Mouse (Mus musculus): Measurements from ENCODE around the gene Tmbim1. TPM values are rescaled to one million over a fixed set of nuclear protein-coding genes. Genes with fewer than 3 reads are reported as not detected.

Tmbim1 gene
- polyA plus RNA-seq, 1 experiment from 2014 or later = 63.9 TPM

DNA sequence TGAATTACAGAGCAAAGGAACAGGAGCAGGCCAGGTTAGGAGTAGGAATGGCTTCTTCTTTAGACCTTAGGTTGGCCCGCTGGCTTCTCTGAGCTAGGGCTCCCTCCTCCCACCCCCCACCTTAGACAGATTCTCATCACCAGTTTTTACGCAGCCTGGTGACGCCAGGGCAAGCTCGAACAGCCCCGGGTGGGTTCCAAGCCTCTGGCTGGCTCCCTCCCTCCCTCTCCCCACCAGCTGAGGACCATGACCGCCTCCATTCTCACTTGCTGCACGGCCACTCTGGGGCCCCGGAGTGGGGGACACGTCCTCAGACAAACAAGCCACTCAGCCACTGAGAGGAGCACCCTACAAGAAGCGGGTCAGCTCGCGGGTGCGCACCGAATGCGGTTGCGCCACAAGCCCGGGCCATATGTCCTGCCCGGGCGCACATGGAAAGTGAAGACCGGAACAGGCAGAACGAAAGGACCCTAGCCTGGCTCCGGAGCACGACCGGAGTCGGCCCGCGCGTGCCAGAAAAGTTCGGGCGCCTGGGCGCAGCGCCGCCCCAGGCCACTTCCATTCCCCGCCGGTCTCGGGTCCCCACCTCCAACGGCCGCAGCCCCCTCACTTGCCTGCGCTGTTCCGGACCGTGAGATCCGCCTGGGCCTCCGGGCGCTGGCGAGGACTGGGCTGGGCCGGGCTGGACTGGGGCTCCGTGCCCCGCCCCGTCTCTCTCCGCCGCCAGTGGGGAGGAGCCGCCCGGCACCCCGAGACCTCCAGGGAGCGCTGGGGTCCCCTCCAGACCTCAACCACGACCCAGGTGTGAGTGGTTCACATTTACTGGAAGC lies 1.7 kb downstream of the Tmbim1 start:
- peaks cover 34% of the 10 kb centered on the region for H3K4me1 ChIP-seq
- peak overlapping the region; percentile 79 for H3K4me3 ChIP-seq (replicated peaks)
- peak overlapping the region; percentile 73 for H3K4me2 ChIP-seq (replicated peaks)
- no peaks in the 10 kb centered on the region for H3K27me3 ChIP-seq
- peak overlapping the region; percentile 93 for H3K27ac ChIP-seq (replicated peaks)
- no peaks in the 10 kb centered on the region for H3K9me3 ChIP-seq (replicated peaks)
- WGBS = under 1% methylated on average over 55 of the region's 56 CpGs
- peak; percentile 85 for ATAC-seq (ENCODE audit: insufficient number of reproducible peaks, low FRiP score, low TSS enrichment, low read depth)
- H3K36me3 ChIP-seq = no peaks in the 10 kb centered on the region
- H3K9ac ChIP-seq = peak overlapping the region; percentile 77

DNA sequence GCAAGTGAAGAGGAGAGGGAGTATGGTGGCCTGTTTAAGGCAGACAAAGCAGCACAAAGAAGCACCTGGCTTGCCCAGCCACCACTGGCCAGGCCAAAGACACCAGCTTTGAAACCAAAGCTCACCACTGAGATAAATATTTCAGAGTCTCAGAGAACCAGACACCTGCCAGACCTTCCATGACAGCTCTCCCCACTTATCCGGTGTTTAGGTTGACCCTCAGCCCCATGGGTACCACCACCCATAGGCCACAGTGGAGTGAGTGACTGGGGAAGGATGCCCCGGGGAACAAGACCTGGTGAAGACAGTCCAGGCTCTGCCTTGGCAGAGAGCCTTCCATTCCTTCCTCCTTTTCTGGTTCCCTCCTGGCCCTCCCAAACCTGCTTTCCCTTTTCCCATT lies 2.6 kb downstream of the Tmbim1 start:
- H3K4me3 ChIP-seq (replicated peaks) = peak overlapping the region; percentile 79
- H3K9ac ChIP-seq = no peak overlapping the region
- H3K27ac ChIP-seq (replicated peaks) = no peak overlapping the region

DNA sequence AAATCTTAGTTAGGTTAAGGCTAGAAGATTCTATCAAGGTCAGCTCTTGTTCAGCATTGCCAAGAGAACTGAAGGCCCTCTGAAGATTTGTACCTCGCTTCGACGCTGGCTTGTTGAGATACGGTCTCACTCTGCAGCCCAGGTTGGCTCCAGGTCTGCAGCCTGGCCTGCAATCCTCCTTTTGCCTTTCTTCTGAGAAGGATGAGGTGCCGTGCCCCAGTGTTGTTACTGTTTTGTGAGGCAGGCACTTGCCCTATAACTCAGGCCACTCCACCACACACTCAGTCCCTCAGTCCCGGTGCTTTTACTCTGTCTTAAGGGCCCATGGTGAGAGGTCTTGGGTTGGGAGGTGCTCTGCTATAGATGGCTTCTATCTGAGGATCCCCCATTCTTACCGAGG lies 3.2 kb downstream of the Tmbim1 start:
- H3K36me3 ChIP-seq = no peaks in the 10 kb centered on the region
- WGBS = 89% methylated on average over 7 of the region's 7 CpGs
- H3K27ac ChIP-seq (replicated peaks) = no peak overlapping the region
- H3K4me3 ChIP-seq (replicated peaks) = no peak overlapping the region
- peaks cover 48% of the 10 kb centered on the region for H3K4me1 ChIP-seq
- H3K4me2 ChIP-seq (replicated peaks) = peak overlapping the region; percentile 73
- H3K9me3 ChIP-seq (replicated peaks) = no peaks in the 10 kb centered on the region
- no peaks in the 10 kb centered on the region for H3K27me3 ChIP-seq
- no peak overlapping the region for H3K9ac ChIP-seq
- ATAC-seq (ENCODE audit: insufficient number of reproducible peaks, low FRiP score, low TSS enrichment, low read depth) = no peak

More for the DNA sequence above, 2.6 kb downstream of the Tmbim1 start:
- H3K36me3 ChIP-seq = no peaks in the 10 kb centered on the region
- no peak for ATAC-seq (ENCODE audit: insufficient number of reproducible peaks, low FRiP score, low TSS enrichment, low read depth)
- no peaks in the 10 kb centered on the region for H3K27me3 ChIP-seq
- peak overlapping the region; percentile 73 for H3K4me2 ChIP-seq (replicated peaks)
- 79% methylated on average over 2 of the region's 2 CpGs for WGBS
- peaks cover 43% of the 10 kb centered on the region for H3K4me1 ChIP-seq
- H3K9me3 ChIP-seq (replicated peaks) = no peaks in the 10 kb centered on the region

DNA sequence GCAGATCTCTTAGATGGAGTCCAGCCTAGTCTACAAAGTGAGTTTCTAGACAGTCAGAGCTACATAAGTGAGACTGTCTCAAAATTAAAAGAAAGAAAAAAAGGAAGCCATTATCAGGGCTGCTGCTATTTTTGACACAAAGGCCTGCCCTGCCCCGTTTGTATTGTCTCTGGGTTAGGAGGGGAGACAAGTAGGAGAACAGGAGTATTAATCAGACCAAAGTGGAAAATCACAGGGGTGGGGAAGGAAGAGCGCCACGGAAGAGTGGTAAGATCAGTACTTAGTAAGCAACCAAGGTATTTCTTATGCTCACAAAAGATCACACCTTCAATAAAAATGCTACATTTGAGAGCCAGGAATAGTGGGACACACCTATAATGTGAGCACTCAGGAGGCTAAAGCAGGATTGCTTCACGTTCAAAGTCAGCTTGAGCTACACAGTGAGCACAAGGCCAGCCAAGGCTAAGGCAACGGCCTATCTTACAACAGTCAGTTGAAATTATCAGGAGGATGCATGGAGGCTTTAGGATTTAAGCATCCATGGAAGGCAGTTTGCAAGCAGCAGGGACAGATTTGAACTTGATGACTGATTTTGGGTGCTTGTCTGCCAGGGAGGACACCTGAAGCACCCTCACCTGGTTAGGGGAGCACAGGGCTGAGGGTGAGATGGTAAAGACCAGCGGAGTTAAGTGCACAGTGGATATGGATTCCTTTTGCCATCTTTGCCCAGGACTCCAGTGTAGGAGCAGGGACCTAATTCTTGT lies 4.9 kb downstream of the Tmbim1 start:
- ATAC-seq (ENCODE audit: insufficient number of reproducible peaks, low FRiP score, low TSS enrichment, low read depth) = no peak
- H3K4me1 ChIP-seq = peaks cover 65% of the 10 kb centered on the region

DNA sequence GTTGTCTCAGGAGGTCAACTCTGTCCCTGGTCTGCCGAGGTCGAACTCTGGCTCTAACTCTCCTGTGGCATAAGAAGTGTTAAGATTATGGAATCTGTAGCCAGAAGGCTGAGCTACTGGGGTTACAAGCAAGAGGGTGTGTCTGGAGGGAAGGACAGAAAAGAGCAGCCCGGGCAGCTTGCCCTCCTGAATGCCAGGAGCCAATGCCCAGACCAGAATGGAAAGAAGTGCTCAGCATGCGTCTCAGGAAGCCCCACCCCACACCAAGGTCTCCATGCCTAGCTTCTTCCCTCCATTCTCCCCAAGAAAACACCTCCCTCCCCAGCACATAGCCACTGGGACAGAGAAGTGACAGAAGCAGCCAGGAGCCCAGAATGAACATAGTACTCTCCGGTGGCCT lies 6.4 kb downstream of the Tmbim1 start:
- Histone ChIP-seq H3K27me3 (no peaks in the 10 kb centered on the region), H3K4me3 (replicated peaks) (no peak overlapping the region), H3K9me3 (replicated peaks) (no peaks in the 10 kb centered on the region), H3K36me3 (peaks cover 4% of the 10 kb centered on the region), H3K9ac (no peak overlapping the region), H3K4me1 (peaks cover 74% of the 10 kb centered on the region), H3K4me2 (replicated peaks) (no peak overlapping the region), H3K27ac (replicated peaks) (peak overlapping the region; percentile 99)
- ATAC-seq (ENCODE audit: insufficient number of reproducible peaks, low FRiP score, low TSS enrichment, low read depth) = no peak
- WGBS = 56% methylated on average over 5 of the region's 5 CpGs

More for the DNA sequence above, 4.9 kb downstream of the Tmbim1 start:
- no peak overlapping the region for H3K9ac ChIP-seq
- 81% methylated on average over 6 of the region's 6 CpGs for WGBS
- H3K36me3 ChIP-seq = no peaks in the 10 kb centered on the region
- no peak overlapping the region for H3K4me3 ChIP-seq (replicated peaks)
- no peaks in the 10 kb centered on the region for H3K27me3 ChIP-seq
- H3K4me2 ChIP-seq (replicated peaks) = no peak overlapping the region
- H3K27ac ChIP-seq (replicated peaks) = no peak overlapping the region; the same call in 1 of the 2 replicates
- no peaks in the 10 kb centered on the region for H3K9me3 ChIP-seq (replicated peaks)

DNA sequence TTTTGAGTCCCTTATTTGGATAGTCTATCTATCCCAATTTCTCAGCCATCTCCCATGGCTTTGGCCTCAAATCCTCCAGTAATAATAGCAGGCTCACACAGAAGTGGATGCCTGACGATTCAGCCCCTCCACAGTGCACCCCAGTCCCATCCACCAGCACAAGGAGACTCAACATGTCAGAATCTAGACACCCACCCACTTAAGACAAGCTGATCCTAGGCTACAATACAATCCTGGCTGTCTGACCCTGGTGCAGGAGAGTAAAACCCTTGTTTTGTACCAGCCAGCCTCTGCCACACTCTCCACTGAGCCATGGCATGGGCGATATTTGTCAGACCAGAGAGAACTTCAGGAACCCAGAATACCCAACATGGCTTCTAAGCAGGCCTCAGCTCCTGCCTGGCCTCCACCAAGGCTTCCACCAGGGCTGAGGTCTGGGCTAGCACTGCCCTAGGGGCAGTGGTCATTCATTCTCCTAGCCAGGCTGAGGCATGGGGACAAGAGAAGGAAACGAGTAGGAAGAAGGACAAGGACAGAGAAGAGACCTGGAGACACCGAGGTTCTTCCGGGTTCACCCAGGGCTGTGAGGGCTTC lies 7.2 kb downstream of the Tmbim1 start:
- Histone ChIP-seq H3K4me1 (peaks cover 74% of the 10 kb centered on the region), H3K4me3 (replicated peaks) (no peak overlapping the region), H3K9me3 (replicated peaks) (no peaks in the 10 kb centered on the region), H3K36me3 (peaks cover 10% of the 10 kb centered on the region), H3K9ac (no peak overlapping the region), H3K27ac (replicated peaks) (peak overlapping the region; percentile 99; the same call in 1 of the 2 replicates), H3K27me3 (no peaks in the 10 kb centered on the region), H3K4me2 (replicated peaks) (no peak overlapping the region)
- WGBS = 81% methylated on average over 5 of the region's 5 CpGs
- no peak for ATAC-seq (ENCODE audit: insufficient number of reproducible peaks, low FRiP score, low TSS enrichment, low read depth)

DNA sequence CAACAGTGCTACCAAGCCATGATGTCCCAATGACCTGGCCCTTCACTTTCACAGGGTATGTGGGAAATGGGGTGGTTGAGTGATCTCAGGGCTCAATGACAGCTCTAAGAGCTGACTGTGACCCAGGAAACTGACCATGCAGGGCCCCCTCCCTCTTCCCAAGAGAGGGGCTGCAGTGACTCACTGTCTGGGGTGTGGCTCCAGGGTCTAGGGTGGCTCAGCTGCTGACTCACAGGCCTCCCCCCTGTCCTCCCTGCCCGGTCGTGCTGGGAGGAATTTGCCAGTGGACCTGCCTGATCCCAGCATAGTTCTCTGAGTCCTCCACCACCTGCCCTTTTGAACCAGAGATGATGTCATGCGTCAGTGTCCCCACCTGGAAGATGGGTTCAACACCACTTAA lies 8.2 kb downstream of the Tmbim1 start:
- H3K4me2 ChIP-seq (replicated peaks) = 0 out of 2 replicates have a peak overlapping the region, but pooled peaks have one; percentile 43

DNA sequence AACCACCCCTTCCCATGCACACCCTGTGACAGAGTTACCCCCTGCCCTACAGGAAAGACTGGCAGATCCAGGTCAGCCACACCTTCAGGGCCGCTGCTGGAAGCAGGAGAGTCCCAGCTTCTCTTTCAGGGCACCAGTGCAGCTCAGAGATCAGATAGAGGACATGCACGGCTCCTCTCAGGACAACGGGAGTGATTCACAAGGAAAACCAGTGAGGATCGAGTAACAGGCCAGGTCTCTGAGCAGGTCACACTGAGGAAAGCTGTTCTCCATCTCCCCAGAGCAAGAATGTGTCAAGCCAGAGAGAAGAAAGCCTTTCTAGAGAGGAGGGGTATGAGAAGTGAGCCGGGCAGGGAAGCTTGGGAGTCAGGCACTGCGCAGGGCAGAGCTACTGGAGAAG lies 8.9 kb downstream of the Tmbim1 start:
- Histone ChIP-seq H3K27me3 (no peaks in the 10 kb centered on the region), H3K4me2 (replicated peaks) (peak overlapping the region; percentile 43), H3K36me3 (peaks cover 27% of the 10 kb centered on the region), H3K4me1 (peaks cover 58% of the 10 kb centered on the region), H3K9me3 (replicated peaks) (no peaks in the 10 kb centered on the region), H3K4me3 (replicated peaks) (peak overlapping the region; percentile 17; the same call in 1 of the 2 replicates), H3K9ac (peak overlapping the region; percentile 21; the same call in 1 of the 2 replicates), H3K27ac (replicated peaks) (peak overlapping the region; percentile 99)
- 27% methylated on average over 6 of the region's 6 CpGs for WGBS
- no peak for ATAC-seq (ENCODE audit: insufficient number of reproducible peaks, low FRiP score, low TSS enrichment, low read depth)

More for the DNA sequence above, 8.2 kb downstream of the Tmbim1 start:
- H3K36me3 ChIP-seq = peaks cover 20% of the 10 kb centered on the region
- no peaks in the 10 kb centered on the region for H3K9me3 ChIP-seq (replicated peaks)
- 50% methylated on average over 3 of the region's 3 CpGs for WGBS
- peaks cover 66% of the 10 kb centered on the region for H3K4me1 ChIP-seq
- no peaks in the 10 kb centered on the region for H3K27me3 ChIP-seq
- H3K27ac ChIP-seq (replicated peaks) = peak overlapping the region; percentile 99
- H3K9ac ChIP-seq = no peak overlapping the region
- no peak for ATAC-seq (ENCODE audit: insufficient number of reproducible peaks, low FRiP score, low TSS enrichment, low read depth)
- no peak overlapping the region for H3K4me3 ChIP-seq (replicated peaks)

DNA sequence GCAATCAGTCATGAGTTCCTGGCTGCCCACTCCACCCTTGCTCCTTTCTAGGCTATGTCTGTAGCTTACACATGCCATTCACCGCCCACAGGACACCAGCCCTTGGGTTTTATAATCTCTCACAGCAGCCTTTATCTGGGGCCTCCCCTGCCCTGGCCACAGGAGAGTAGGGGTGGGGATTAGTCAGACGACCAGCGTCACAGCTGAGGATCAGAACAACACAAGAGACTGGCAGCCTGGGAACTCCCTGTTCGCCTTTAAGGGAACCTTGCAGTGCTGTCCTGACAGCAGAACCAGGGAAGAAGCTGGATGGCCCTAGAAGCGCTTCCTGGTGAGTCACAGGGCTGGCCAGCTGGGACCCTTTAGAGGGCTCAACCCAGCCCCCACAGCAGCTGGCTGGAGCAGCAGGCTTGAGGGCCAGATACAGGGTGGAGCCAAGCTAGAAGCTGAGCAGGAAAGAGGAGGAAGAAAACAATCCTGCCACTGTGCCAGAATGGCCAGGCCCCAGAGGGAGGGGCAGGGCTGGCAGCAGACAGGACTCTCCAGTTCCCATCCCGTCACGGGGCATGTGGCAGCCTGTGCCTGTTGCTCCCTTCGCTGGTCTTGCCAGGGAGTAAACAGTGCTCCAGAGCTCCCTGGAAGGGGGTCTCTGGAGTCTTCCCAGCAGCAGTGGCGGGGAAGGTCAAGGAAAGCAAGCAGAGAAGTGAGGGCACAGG lies 9.8 kb downstream of the Tmbim1 start:
- no peaks in the 10 kb centered on the region for H3K27me3 ChIP-seq
- 9% methylated on average over 9 of the region's 9 CpGs for WGBS
- peaks cover 52% of the 10 kb centered on the region for H3K4me1 ChIP-seq
- H3K4me2 ChIP-seq (replicated peaks) = peak overlapping the region; percentile 43
- H3K9me3 ChIP-seq (replicated peaks) = no peaks in the 10 kb centered on the region
- peaks cover 34% of the 10 kb centered on the region for H3K36me3 ChIP-seq
- ATAC-seq (ENCODE audit: insufficient number of reproducible peaks, low FRiP score, low TSS enrichment, low read depth) = peak; percentile 91
- H3K4me3 ChIP-seq (replicated peaks) = peak overlapping the region; percentile 17; the same call in 1 of the 2 replicates
- H3K27ac ChIP-seq (replicated peaks) = peak overlapping the region; percentile 99
- H3K9ac ChIP-seq = peak overlapping the region; percentile 21; the same call in 1 of the 2 replicates

DNA sequence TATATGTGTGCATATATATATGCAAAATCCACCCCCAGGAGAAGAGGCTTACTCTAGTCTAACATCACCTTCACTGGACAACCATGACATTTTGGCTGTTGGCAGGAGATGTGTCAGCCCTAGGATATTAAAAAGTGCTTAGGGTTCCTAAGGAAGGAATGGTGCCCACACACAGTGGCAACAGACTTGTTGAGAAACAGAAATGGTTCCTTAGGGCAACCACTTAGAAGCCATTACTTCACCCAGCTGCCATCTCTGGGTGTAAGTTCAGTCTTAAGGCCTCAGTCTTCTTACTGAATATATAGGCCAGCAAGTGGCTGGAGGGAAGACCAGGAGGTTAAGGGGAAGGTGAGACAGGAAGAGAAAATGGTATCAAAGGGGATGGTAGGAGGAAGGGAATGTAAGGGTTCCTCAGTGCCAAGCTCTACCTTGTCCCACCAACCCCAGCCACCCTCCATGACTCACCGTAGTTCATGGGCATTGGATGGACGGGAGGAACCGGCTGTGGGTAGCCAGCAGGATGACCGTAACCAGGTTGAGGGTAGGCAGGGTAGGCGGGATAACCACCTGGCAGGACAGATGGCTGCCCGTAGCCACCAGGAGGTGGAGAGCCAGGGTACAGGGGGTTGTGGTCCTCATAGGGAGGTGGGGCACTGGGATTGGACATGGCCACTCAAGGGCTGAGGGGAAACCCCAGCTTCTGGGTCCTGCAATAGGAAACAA lies 10.5 kb downstream of the Tmbim1 start:
- no peak overlapping the region for H3K9ac ChIP-seq
- 82% methylated on average over 6 of the region's 6 CpGs for WGBS
- H3K36me3 ChIP-seq = peaks cover 41% of the 10 kb centered on the region
- no peaks in the 10 kb centered on the region for H3K9me3 ChIP-seq (replicated peaks)
- peaks cover 56% of the 10 kb centered on the region for H3K4me1 ChIP-seq
- H3K4me3 ChIP-seq (replicated peaks) = no peak overlapping the region
- peak overlapping the region; percentile 99 for H3K27ac ChIP-seq (replicated peaks)
- H3K4me2 ChIP-seq (replicated peaks) = peak overlapping the region; percentile 43
- no peaks in the 10 kb centered on the region for H3K27me3 ChIP-seq
- no peak for ATAC-seq (ENCODE audit: insufficient number of reproducible peaks, low FRiP score, low TSS enrichment, low read depth)

Data from embryonic facial prominence, embryonic 15.5 days (tissue).